ENCODE assay signal across 11 mouse cellular contexts in the genomic region with DNA sequence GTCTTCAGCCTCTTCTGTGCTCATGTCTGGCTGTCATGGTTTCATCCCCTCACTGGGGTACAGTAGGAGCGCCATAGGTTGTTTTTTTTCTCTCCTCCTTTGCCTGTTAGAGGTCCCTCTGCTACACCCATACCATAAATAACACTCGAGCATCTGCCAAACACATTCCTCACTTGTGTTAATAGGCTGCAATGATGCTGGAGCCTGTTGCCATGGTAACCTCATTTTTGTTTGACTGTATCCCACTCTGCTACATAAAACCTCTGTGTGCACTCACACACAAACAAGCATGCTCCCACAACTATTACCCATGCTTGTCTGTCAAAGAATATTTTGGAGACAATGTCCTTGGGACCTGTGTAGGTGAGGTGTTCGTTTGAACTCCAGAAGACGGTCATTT. TPM values are rescaled to one million over a fixed set of nuclear protein-coding genes. Genes with fewer than 3 reads are reported as not detected.
DNase-seq lines count a peak whose midpoint lies in the region; ATAC-seq and TF ChIP-seq lines count a peak whose summit lies in the region.
"Had no signal": no experiment of that assay in that cellular context is flagged by ENCODE, and none has a peak within 500 bp of the region (broad histone marks: within the 10 kb centered on the region; RNA-seq: fewer than 3 reads in every experiment).

No protein-coding gene starts in this region.

- no peak for DNase-seq in forebrain, embryonic 11.5 days (ENCODE audit: low spot score)
- DNase-seq in left cerebral cortex, postnatal 14 days (ENCODE audit: low spot score in 2 of 2): peak; percentile 69 to 93
- DNase-seq in left cerebral cortex, adult 9 months (ENCODE audit: low spot score in 2 of 2): no peak
- no peak for DNase-seq in lung, postnatal 0 days (ENCODE audit: low spot score)
- DNase-seq: kidney, postnatal 36 days; lung, postnatal 14 days had no signal

- no peaks in the 10 kb centered on the region for H3K9me3 ChIP-seq in forebrain, embryonic 12.5 days
- H3K9me3 ChIP-seq in forebrain, embryonic 11.5 days (ENCODE audit: control insufficient read depth, low read length): no peaks in the 10 kb centered on the region
- H3K9me3 ChIP-seq in hindbrain, embryonic 15.5 days: no peaks in the 10 kb centered on the region
- no peaks in the 10 kb centered on the region for H3K9me3 ChIP-seq in neural tube, embryonic 15.5 days (replicated peaks)
- no peaks in the 10 kb centered on the region for H3K9me3 ChIP-seq in lung, postnatal 0 days (ENCODE audit: low read length)
- H3K9me3 ChIP-seq in intestine, embryonic 15.5 days: no peaks in the 10 kb centered on the region

- no peak overlapping the region for H3K4me3 ChIP-seq in forebrain, embryonic 12.5 days (replicated peaks)
- H3K4me3 ChIP-seq in forebrain, embryonic 11.5 days (ENCODE audit: low read depth, low read length): no peak overlapping the region
- peak overlapping the region; percentile 10; the same call in 1 of the 2 replicates for H3K4me3 ChIP-seq in hindbrain, embryonic 15.5 days
- peak overlapping the region; percentile 19 for H3K4me3 ChIP-seq in neural tube, embryonic 15.5 days (replicated peaks)
- H3K4me3 ChIP-seq in lung, postnatal 0 days (ENCODE audit: low read depth, low read length): no peak overlapping the region
- H3K4me3 ChIP-seq in intestine, embryonic 15.5 days (replicated peaks): no peak overlapping the region

- H3K4me2 ChIP-seq in forebrain, embryonic 12.5 days: 0 out of 2 replicates have a peak overlapping the region, but pooled peaks have one; percentile 1
- H3K4me2 ChIP-seq in forebrain, embryonic 11.5 days (ENCODE audit: low read depth, low read length, severe bottlenecking): no peak overlapping the region
- peak overlapping the region; percentile 70 for H3K4me2 ChIP-seq in hindbrain, embryonic 15.5 days
- H3K4me2 ChIP-seq in neural tube, embryonic 15.5 days: peak overlapping the region; percentile 83
- no peak overlapping the region for H3K4me2 ChIP-seq in lung, postnatal 0 days (replicated peaks; ENCODE audit: low read depth, low read length)
- H3K4me2 ChIP-seq in intestine, embryonic 15.5 days (replicated peaks): no peak overlapping the region

- peaks cover 55% of the 10 kb centered on the region for H3K4me1 ChIP-seq in forebrain, embryonic 12.5 days
- H3K4me1 ChIP-seq in forebrain, embryonic 11.5 days (replicated peaks; ENCODE audit: control insufficient read depth, insufficient read depth, low read length): peaks cover 17% of the 10 kb centered on the region; the same call in 1 of the 2 replicates
- H3K4me1 ChIP-seq in hindbrain, embryonic 15.5 days (replicated peaks): peaks cover 80% of the 10 kb centered on the region
- H3K4me1 ChIP-seq in neural tube, embryonic 15.5 days: peaks cover 79% of the 10 kb centered on the region
- 0 out of 2 replicates have a peak, but pooled peaks cover 6% of the 10 kb centered on the region for H3K4me1 ChIP-seq in lung, postnatal 0 days (ENCODE audit: insufficient read depth, low read depth, low read length)
- peaks cover 29% of the 10 kb centered on the region for H3K4me1 ChIP-seq in intestine, embryonic 15.5 days (replicated peaks)

- 74% methylated on average over 4 of the region's 4 CpGs for WGBS in forebrain, embryonic 12.5 days
- 78% methylated on average over 4 of the region's 4 CpGs for WGBS in forebrain, embryonic 11.5 days
- WGBS in hindbrain, embryonic 15.5 days: 50% methylated on average over 4 of the region's 4 CpGs
- 46% methylated on average over 4 of the region's 4 CpGs for WGBS in neural tube, embryonic 15.5 days
- WGBS in lung, postnatal 0 days: 66% methylated on average over 4 of the region's 4 CpGs
- 76% methylated on average over 4 of the region's 4 CpGs for WGBS in intestine, embryonic 15.5 days

- no peak for ATAC-seq in forebrain, embryonic 12.5 days (ENCODE audit: low FRiP score)
- no peak for ATAC-seq in forebrain, embryonic 11.5 days (replicated peaks; ENCODE audit: low FRiP score)
- ATAC-seq in hindbrain, embryonic 15.5 days (ENCODE audit: low FRiP score, low read depth): no peak
- ATAC-seq in neural tube, embryonic 15.5 days (ENCODE audit: low FRiP score): peak; percentile 17; the same call in 1 of the 2 replicates
- no peak for ATAC-seq in lung, postnatal 0 days
- ATAC-seq in intestine, embryonic 15.5 days: no peak
- ATAC-seq: activated CD4-positive, CD25-positive, alpha-beta regulatory T cell, adult 4 months had no signal

- TF ChIP-seq EP300 in lung, postnatal 0 days (IDR thresholded peaks at IDR 0.05): no peak

- no peak for TF ChIP-seq CTCF in lung, postnatal 0 days (IDR thresholded peaks at IDR 0.05)

- H3K27ac ChIP-seq in forebrain, embryonic 12.5 days: 0 out of 2 replicates have a peak overlapping the region, but pooled peaks have one; percentile 31
- no peak overlapping the region for H3K27ac ChIP-seq in forebrain, embryonic 11.5 days (ENCODE audit: low read depth, low read length)
- 0 out of 2 replicates have a peak overlapping the region, but pooled peaks have one; percentile 47 for H3K27ac ChIP-seq in hindbrain, embryonic 15.5 days (replicated peaks)
- peak overlapping the region; percentile 18; the same call in 1 of the 2 replicates for H3K27ac ChIP-seq in neural tube, embryonic 15.5 days (replicated peaks)
- no peak overlapping the region for H3K27ac ChIP-seq in lung, postnatal 0 days (ENCODE audit: low read length)
- no peak overlapping the region for H3K27ac ChIP-seq in intestine, embryonic 15.5 days

- H3K9ac ChIP-seq in forebrain, embryonic 12.5 days: no peak overlapping the region
- H3K9ac ChIP-seq in forebrain, embryonic 11.5 days (ENCODE audit: low read length): no peak overlapping the region
- no peak overlapping the region for H3K9ac ChIP-seq in hindbrain, embryonic 15.5 days
- no peak overlapping the region for H3K9ac ChIP-seq in neural tube, embryonic 15.5 days (replicated peaks)
- no peak overlapping the region for H3K9ac ChIP-seq in lung, postnatal 0 days (replicated peaks; ENCODE audit: low read depth)
- H3K9ac ChIP-seq in intestine, embryonic 15.5 days: no peak overlapping the region

- peaks cover 31% of the 10 kb centered on the region for H3K27me3 ChIP-seq in forebrain, embryonic 12.5 days
- peaks cover 20% of the 10 kb centered on the region for H3K27me3 ChIP-seq in forebrain, embryonic 11.5 days (ENCODE audit: control insufficient read depth, insufficient read depth, low read length)
- no peaks in the 10 kb centered on the region for H3K27me3 ChIP-seq in hindbrain, embryonic 15.5 days
- H3K27me3 ChIP-seq in neural tube, embryonic 15.5 days (replicated peaks): 0 out of 2 replicates have a peak, but pooled peaks cover 6% of the 10 kb centered on the region
- H3K27me3 ChIP-seq in lung, postnatal 0 days (replicated peaks; ENCODE audit: insufficient read depth, low read length): peaks cover 20% of the 10 kb centered on the region
- H3K27me3 ChIP-seq in intestine, embryonic 15.5 days (replicated peaks): peaks cover 32% of the 10 kb centered on the region

- H3K36me3 ChIP-seq in forebrain, embryonic 12.5 days (replicated peaks): no peaks in the 10 kb centered on the region
- no peaks in the 10 kb centered on the region for H3K36me3 ChIP-seq in forebrain, embryonic 11.5 days (ENCODE audit: control insufficient read depth, insufficient read depth, low read length)
- no peaks in the 10 kb centered on the region for H3K36me3 ChIP-seq in hindbrain, embryonic 15.5 days
- H3K36me3 ChIP-seq in neural tube, embryonic 15.5 days: no peaks in the 10 kb centered on the region
- H3K36me3 ChIP-seq in lung, postnatal 0 days (ENCODE audit: insufficient read depth, low read length): no peaks in the 10 kb centered on the region
- H3K36me3 ChIP-seq in intestine, embryonic 15.5 days: no peaks in the 10 kb centered on the region

- intact Hi-C loops in left cerebral cortex, postnatal 14 days (cut with DNase I): no loop called here

RNA-seq across cellular contexts. Expression of gene Adcy5, which starts 5.3 kb away (rescaled TPM):
- 2.5 and 2.8 TPM in 2 replicates for polyA plus RNA-seq in forebrain, embryonic 12.5 days (2016; fragmentation: Nextera tagmentation; extraction: Ambion mirVana)
- 1.8 and 2.1 TPM in 2 replicates for polyA plus RNA-seq in forebrain, embryonic 11.5 days (2014; fragmentation: Nextera tagmentation; extraction: Ambion mirVana)
- total RNA-seq in left cerebral cortex, postnatal 14 days (2021): 10 to 100 TPM; 87.4 to 95.7 TPM
- 7.1 and 7.6 TPM in 2 replicates for polyA plus RNA-seq in hindbrain, embryonic 15.5 days (2015; fragmentation: Nextera tagmentation; extraction: Ambion mirVana)
- polyA plus RNA-seq in neural tube, embryonic 15.5 days (2015; fragmentation: Nextera tagmentation; extraction: Ambion mirVana): 5.1 and 6.1 TPM in 2 replicates
- polyA plus RNA-seq in lung, postnatal 0 days (2015; fragmentation: Nextera tagmentation; extraction: Ambion mirVana): 0.48 and 0.63 TPM in 2 replicates
- polyA plus RNA-seq in intestine, embryonic 15.5 days (2015; fragmentation: Nextera tagmentation; extraction: Ambion mirVana): 2.0 and 2.8 TPM in 2 replicates

Comparison
In these comparisons a context has a peak if more than half of its experiments do, and no peak if none do; other contexts are left out.
1. H3K27ac ChIP-seq: peak in forebrain, embryonic 12.5 days (single experiment), hindbrain, embryonic 15.5 days (single experiment) and neural tube, embryonic 15.5 days (single experiment); none in forebrain, embryonic 11.5 days (single experiment), lung, postnatal 0 days (single experiment) and intestine, embryonic 15.5 days (single experiment).
2. H3K4me2 ChIP-seq: peak in forebrain, embryonic 12.5 days (single experiment), hindbrain, embryonic 15.5 days (single experiment) and neural tube, embryonic 15.5 days (single experiment); none in forebrain, embryonic 11.5 days (single experiment), lung, postnatal 0 days (single experiment) and intestine, embryonic 15.5 days (single experiment).
3. DNase-seq: peak in left cerebral cortex, postnatal 14 days (2 of 2); none in forebrain, embryonic 11.5 days (single experiment), left cerebral cortex, adult 9 months (0 of 2) and lung, postnatal 0 days (single experiment).
4. H3K4me3 ChIP-seq: peak in hindbrain, embryonic 15.5 days (single experiment) and neural tube, embryonic 15.5 days (single experiment); none in forebrain, embryonic 12.5 days (single experiment), forebrain, embryonic 11.5 days (single experiment), lung, postnatal 0 days (single experiment) and intestine, embryonic 15.5 days (single experiment).